Mouse (Mus musculus): ENCODE measurements around the gene Aaas.

The Aaas gene

GRCm38 (mm10) chr15:102308717-102309116 lies 41.9 kb downstream of the Aaas start:
- DNase-seq (ENCODE audit: low read depth) = no peak

- DNase-seq (ENCODE audit: low read depth) = no peak
These were observed 48.0 kb downstream of the Aaas start for GRCm38 (mm10) chr15:102302542-102302941.

- DNase-seq (ENCODE audit: low read depth) = no peak
These were observed 54.1 kb downstream of the Aaas start for GRCm38 (mm10) chr15:102296368-102297006.

DNA sequence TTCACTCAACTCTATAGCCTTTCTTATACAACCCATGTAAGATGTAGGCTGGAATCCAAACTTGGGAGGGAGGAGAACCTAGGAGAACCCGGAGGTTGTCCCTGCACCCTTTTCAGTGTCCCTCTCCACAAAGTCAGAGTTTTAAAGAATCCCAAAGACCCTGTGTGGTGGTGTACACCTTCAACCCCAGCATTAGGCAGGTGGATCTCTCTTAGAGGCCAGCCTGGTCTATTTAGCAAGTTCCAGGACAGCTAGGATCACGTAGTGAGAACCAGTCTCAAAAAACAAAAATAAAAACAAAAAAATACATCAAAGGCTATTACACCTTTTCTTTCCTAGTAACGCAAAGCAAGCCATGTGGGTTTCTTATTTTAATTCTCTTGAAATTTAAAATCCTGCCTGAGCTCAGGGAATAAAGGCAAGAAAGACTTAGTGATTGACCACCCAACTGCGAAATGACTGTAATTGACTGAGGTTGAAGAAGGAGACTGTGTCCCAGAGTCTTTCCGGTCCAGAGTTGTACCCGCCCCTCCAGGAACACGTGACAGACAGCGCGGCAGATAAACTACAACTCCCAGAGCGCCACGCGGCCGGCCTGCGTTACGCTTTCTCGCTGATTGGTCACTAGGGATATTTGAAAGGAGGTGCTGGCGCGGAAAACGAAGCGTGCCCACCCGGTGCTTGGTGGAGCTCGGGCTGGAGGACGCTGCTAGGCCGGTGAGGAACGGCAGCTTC lies 54.8 kb downstream of the Aaas start, which contains the start of gene Espl1:
Gene Espl1 (plus strand): TSS at position 634 of the 735 bp plus-strand sequence.
- DNase-seq (ENCODE audit: low read depth) = peak; percentile 94

Measured in c-Kit-positive CD71-negative TER-119-negative erythroid progenitor cells, embryonic 14.5 days (primary cell).